ENCODE assay signal across 8 mouse cellular contexts in the genomic region with DNA sequence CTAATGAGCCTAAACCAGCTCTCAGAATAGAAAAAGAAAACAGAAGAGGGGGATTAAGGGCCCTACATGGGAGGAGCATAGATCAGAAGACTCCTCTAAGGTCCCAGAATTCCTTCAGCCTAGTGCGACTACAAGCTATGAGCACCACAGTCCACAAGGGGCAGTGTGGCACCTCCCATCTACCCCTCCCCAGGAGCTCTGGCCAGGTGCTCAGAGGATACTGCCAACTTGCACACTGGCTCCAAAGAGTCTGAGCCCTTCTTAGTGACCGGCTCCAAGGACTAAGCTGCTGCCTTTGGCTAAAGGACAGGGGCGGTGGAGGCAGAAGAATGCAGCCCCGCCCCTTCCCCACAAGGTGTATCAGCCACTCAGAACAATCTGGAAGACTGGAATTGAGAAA.
DNase-seq lines count a peak whose midpoint lies in the region; ATAC-seq and TF ChIP-seq lines count a peak whose summit lies in the region.

No protein-coding gene starts in this region.

- TF ChIP-seq CTCF in E14TG2a.4 (conservative IDR thresholded peaks at IDR 0.05; ENCODE audit: low read length) = peak; percentile 63
- TF ChIP-seq CTCF in intestine, postnatal 0 days (IDR thresholded peaks at IDR 0.05; ENCODE audit: low read depth) = peak; percentile 85

- no peaks in the 10 kb centered on the region for H3K27me3 ChIP-seq in forebrain, embryonic 10.5 days (ENCODE audit: poor library complexity, severe bottlenecking)
- H3K27me3 ChIP-seq in forebrain, embryonic 15.5 days = no peaks in the 10 kb centered on the region
- H3K27me3 ChIP-seq in E14TG2a.4 (ENCODE audit: insufficient read depth, low read length) = no peaks in the 10 kb centered on the region
- H3K27me3 ChIP-seq in intestine, postnatal 0 days (replicated peaks; ENCODE audit: control insufficient read depth, insufficient read depth, low read length) = no peaks in the 10 kb centered on the region
- H3K27me3 ChIP-seq in lung, embryonic 16.5 days (ENCODE audit: control insufficient read depth, insufficient read depth, low read depth, low read length) = no peaks in the 10 kb centered on the region

- no peak overlapping the region for H3K4me3 ChIP-seq in forebrain, embryonic 10.5 days
- H3K4me3 ChIP-seq in forebrain, embryonic 15.5 days = no peak overlapping the region
- H3K4me3 ChIP-seq in E14TG2a.4 (replicated peaks; ENCODE audit: low read length) = 0 out of 2 replicates have a peak overlapping the region, but pooled peaks have one; percentile 1
- H3K4me3 ChIP-seq in intestine, postnatal 0 days (ENCODE audit: low read depth, low read length) = no peak overlapping the region
- H3K4me3 ChIP-seq in lung, embryonic 16.5 days (ENCODE audit: low read length) = no peak overlapping the region

- no peak for ATAC-seq in forebrain, embryonic 15.5 days (replicated peaks)
- ATAC-seq in intestine, postnatal 0 days = peak; percentile 46; the same call in 1 of the 2 replicates
- peak; percentile 74 for ATAC-seq in lung, embryonic 16.5 days (ENCODE audit: low read depth)

- H3K4me2 ChIP-seq in forebrain, embryonic 15.5 days (replicated peaks) = no peak overlapping the region
- no peak overlapping the region for H3K4me2 ChIP-seq in intestine, postnatal 0 days (replicated peaks; ENCODE audit: low read depth)
- no peak overlapping the region for H3K4me2 ChIP-seq in lung, embryonic 16.5 days (ENCODE audit: low read depth, low read length)

- peaks cover 19% of the 10 kb centered on the region for H3K36me3 ChIP-seq in forebrain, embryonic 10.5 days (replicated peaks)
- H3K36me3 ChIP-seq in forebrain, embryonic 15.5 days = no peaks in the 10 kb centered on the region
- peaks cover 44% of the 10 kb centered on the region for H3K36me3 ChIP-seq in E14TG2a.4 (ENCODE audit: insufficient read depth, low read length)
- no peaks in the 10 kb centered on the region for H3K36me3 ChIP-seq in intestine, postnatal 0 days (ENCODE audit: control insufficient read depth, insufficient read depth)
- no peaks in the 10 kb centered on the region for H3K36me3 ChIP-seq in lung, embryonic 16.5 days (ENCODE audit: control insufficient read depth, insufficient read depth, low read length)

- H3K9me3 ChIP-seq in forebrain, embryonic 10.5 days = no peaks in the 10 kb centered on the region
- no peaks in the 10 kb centered on the region for H3K9me3 ChIP-seq in forebrain, embryonic 15.5 days
- H3K9me3 ChIP-seq in E14TG2a.4 (ENCODE audit: low read length) = no peaks in the 10 kb centered on the region
- no peaks in the 10 kb centered on the region for H3K9me3 ChIP-seq in intestine, postnatal 0 days (ENCODE audit: control insufficient read depth)
- H3K9me3 ChIP-seq in lung, embryonic 16.5 days (ENCODE audit: control insufficient read depth, low read length) = no peaks in the 10 kb centered on the region

- no peak for DNase-seq in forebrain, embryonic 10.5 days (ENCODE audit: extremely low spot score, low spot score)
- DNase-seq in cerebellum, postnatal 10 days = peak; percentile 86 to 87
- peak; percentile 66 for DNase-seq in gastrocnemius, postnatal 10 days
- DNase-seq in spleen, adult 12 weeks (ENCODE audit: low spot score) = peak; percentile 15

- H3K4me1 ChIP-seq in forebrain, embryonic 10.5 days = peaks cover 98% of the 10 kb centered on the region
- peaks cover 66% of the 10 kb centered on the region for H3K4me1 ChIP-seq in forebrain, embryonic 15.5 days
- H3K4me1 ChIP-seq in E14TG2a.4 (replicated peaks; ENCODE audit: low read depth, low read length) = peaks cover 76% of the 10 kb centered on the region
- no peaks in the 10 kb centered on the region; the same call in 1 of the 2 replicates for H3K4me1 ChIP-seq in intestine, postnatal 0 days (replicated peaks; ENCODE audit: control insufficient read depth, insufficient read depth, low read length)
- peaks cover 21% of the 10 kb centered on the region for H3K4me1 ChIP-seq in lung, embryonic 16.5 days (replicated peaks; ENCODE audit: control insufficient read depth, insufficient read depth, low read length)

- 19% methylated on average over 4 of the region's 4 CpGs for WGBS in forebrain, embryonic 10.5 days
- 20% methylated on average over 4 of the region's 4 CpGs for WGBS in forebrain, embryonic 15.5 days
- 36% methylated on average over 4 of the region's 4 CpGs for WGBS in intestine, postnatal 0 days
- WGBS in lung, embryonic 16.5 days = 44% methylated on average over 4 of the region's 4 CpGs

- peak overlapping the region; percentile 76; the same call in 1 of the 2 replicates for H3K27ac ChIP-seq in forebrain, embryonic 10.5 days
- H3K27ac ChIP-seq in forebrain, embryonic 15.5 days (replicated peaks) = no peak overlapping the region
- H3K27ac ChIP-seq in intestine, postnatal 0 days (ENCODE audit: low read depth, low read length) = no peak overlapping the region
- H3K27ac ChIP-seq in lung, embryonic 16.5 days (ENCODE audit: low read length) = no peak overlapping the region

- H3K9ac ChIP-seq in forebrain, embryonic 15.5 days (replicated peaks) = no peak overlapping the region
- no peak overlapping the region for H3K9ac ChIP-seq in intestine, postnatal 0 days (ENCODE audit: low read depth, low read length)
- H3K9ac ChIP-seq in lung, embryonic 16.5 days (ENCODE audit: low read length) = no peak overlapping the region
